Mouse (Mus musculus) heart, adult 9 months (tissue): Measurements from ENCODE around the gene Snrk.
A peak's percentile ranks its signal among the peaks of the same experiment; 100 is the strongest.

ENCODE experiments used
- DNase-seq, 2 experiments: peaks; one replicate each; pipeline ENCODE4 v3.0.0; 2022; ENCODE audit warnings: low spot score in 2 of 2

Snrk gene

GRCm38 (mm10) chr9:122107701-122108375 is 9.2 kb upstream of the Snrk start:
- DNase-seq = peak in 1 of 2 experiments; percentile 13

GRCm38 (mm10) chr9:122109553-122110225 is 7.4 kb upstream of the Snrk start:
- peak; percentile 87 to 89 for DNase-seq

GRCm38 (mm10) chr9:122110508-122110907 is 6.6 kb upstream of the Snrk start:
- no peak for DNase-seq

GRCm38 (mm10) chr9:122110921-122111320 is 6.1 kb upstream of the Snrk start:
- DNase-seq = no peak

GRCm38 (mm10) chr9:122115552-122115951 is 1.5 kb upstream of the Snrk start:
- DNase-seq = no peak

- no peak for DNase-seq
Observed at GRCm38 (mm10) chr9:122116359-122116758, 707 bp upstream of the Snrk start.

- DNase-seq = no peak
Observed at GRCm38 (mm10) chr9:122117692-122118529, 845 bp downstream of the Snrk start.

GRCm38 (mm10) chr9:122120089-122120488 is 3.0 kb downstream of the Snrk start:
- DNase-seq = peak; percentile 71 to 80

- no peak for DNase-seq
Observed at GRCm38 (mm10) chr9:122122113-122122512, 5.0 kb downstream of the Snrk start.

- no peak for DNase-seq
Observed at GRCm38 (mm10) chr9:122123181-122123580, 6.1 kb downstream of the Snrk start.

- DNase-seq = no peak
Observed at GRCm38 (mm10) chr9:122125723-122126290, 8.7 kb downstream of the Snrk start.

- no peak for DNase-seq
Observed at GRCm38 (mm10) chr9:122126790-122127189, 9.7 kb downstream of the Snrk start.

GRCm38 (mm10) chr9:122127271-122127785 is 10.3 kb downstream of the Snrk start:
- no peak for DNase-seq

- no peak for DNase-seq
Observed at GRCm38 (mm10) chr9:122128686-122129085, 11.6 kb downstream of the Snrk start.

- DNase-seq = no peak
Observed at GRCm38 (mm10) chr9:122130666-122131065, 13.6 kb downstream of the Snrk start.

GRCm38 (mm10) chr9:122132145-122132544 is 15.1 kb downstream of the Snrk start:
- DNase-seq = no peak

- peak; percentile 57 to 61 for DNase-seq
Observed at GRCm38 (mm10) chr9:122135095-122135884, 18.2 kb downstream of the Snrk start.

- DNase-seq = no peak
Observed at GRCm38 (mm10) chr9:122135885-122136170, 18.8 kb downstream of the Snrk start.

- no peak for DNase-seq
Observed at GRCm38 (mm10) chr9:122137960-122138359, 20.9 kb downstream of the Snrk start.

- DNase-seq = no peak
Observed at GRCm38 (mm10) chr9:122138371-122139029, 21.4 kb downstream of the Snrk start.

GRCm38 (mm10) chr9:122139236-122139635 is 22.2 kb downstream of the Snrk start:
- DNase-seq = no peak
